Mouse (Mus musculus) heart, embryonic 12.5 days (tissue): ENCODE measurements around the gene Adarb2. TPM values are rescaled to one million over a fixed set of nuclear protein-coding genes. Genes with fewer than 3 reads are reported as not detected.

Experiments used
- ATAC-seq: fragments of 200-750 bp; cut with Nextera tagmentation; 2 replicates; pipeline ENCODE4 v1.8.0; 2017; ENCODE audit warnings: moderate TSS enrichment, moderate library complexity; ENCODE audit not compliant: insufficient number of reproducible peaks, low FRiP score
- H3K27ac ChIP-seq: fragments of 300-500 bp; sonication (generic); 2 replicates; pipeline ENCODE4 v1.5.1; 2016; ENCODE audit warnings: mild to moderate bottlenecking, moderate library complexity; ENCODE audit not compliant: poor library complexity, severe bottlenecking
- H3K27me3 ChIP-seq: fragments of 300-500 bp; sonication (generic); replicated peaks from 2 replicates; pipeline ENCODE4 v1.6.1; 2016; ENCODE audit warnings: mild to moderate bottlenecking, moderate library complexity
- H3K36me3 ChIP-seq: fragments of 300-500 bp; sonication (generic); 2 replicates; pipeline ENCODE4 v1.6.1; 2016; ENCODE audit warnings: mild to moderate bottlenecking, moderate library complexity
- H3K4me1 ChIP-seq: fragments of 300-500 bp; sonication (generic); replicated peaks from 2 replicates; pipeline ENCODE4 v1.6.1; 2016; ENCODE audit warnings: mild to moderate bottlenecking
- H3K4me2 ChIP-seq: fragments of 300-500 bp; sonication (generic); 2 replicates; pipeline ENCODE4 v1.6.1; 2016; ENCODE audit warnings: mild to moderate bottlenecking, moderate library complexity
- H3K4me3 ChIP-seq: fragments of 300-500 bp; sonication (generic); 2 replicates; pipeline ENCODE4 v1.5.1; 2016; ENCODE audit warnings: mild to moderate bottlenecking
- H3K9ac ChIP-seq: fragments of 300-500 bp; sonication (generic); 2 replicates; pipeline ENCODE4 v1.6.1; 2016; ENCODE audit warnings: mild to moderate bottlenecking, moderate library complexity
- H3K9me3 ChIP-seq: fragments of 300-500 bp; sonication (generic); replicated peaks from 2 replicates; pipeline ENCODE4 v1.6.1; 2016; ENCODE audit warnings: mild to moderate bottlenecking, moderate library complexity
- WGBS: fragments of 180-500 bp; shearing (Covaris S2); methylation state at CpG from one replicate; pipeline ENCODE4 v1.1.7; 2016; 5-methylcytosine and 5-hydroxymethylcytosine counted together
- polyA plus RNA-seq: library from polyadenylated mRNA; unstranded; fragments of >200 nt; fragmentation: Nextera tagmentation; extraction: Ambion mirVana; gene quantifications from 2 replicates; pipeline ENCODE4 v1.2.1, GENCODE M21; 2016

Adarb2 gene
- polyA plus RNA-seq, 1 experiment from 2014 or later, result 0.17 TPM

DNA sequence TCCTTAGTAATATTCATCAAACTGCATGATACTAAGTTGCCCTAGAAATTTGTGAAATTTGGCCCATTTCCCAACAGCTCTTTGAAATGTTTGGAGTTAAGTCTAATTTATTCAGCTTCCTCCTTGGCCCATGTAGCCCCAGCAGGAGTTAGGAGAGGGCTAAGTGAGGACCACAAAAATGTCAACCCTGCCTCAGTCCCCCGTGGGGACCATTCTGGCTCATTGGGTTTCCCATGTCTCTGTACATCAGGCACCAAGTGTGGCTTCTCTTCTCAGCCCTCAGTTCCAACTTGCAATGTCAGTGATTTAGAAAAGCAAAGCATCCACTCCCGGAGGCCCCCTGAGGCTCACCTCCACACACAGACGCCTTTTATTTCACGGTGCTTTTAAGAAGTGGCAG lies 502.6 kb downstream of the Adarb2 start:
- Histone ChIP-seq H3K9me3 (no peaks in the 10 kb centered on the region), H3K9ac (no peak overlapping the region), H3K36me3 (no peaks in the 10 kb centered on the region), H3K4me1 (no peaks in the 10 kb centered on the region), H3K27ac (no peak overlapping the region), H3K4me3 (no peak overlapping the region), H3K4me2 (no peak overlapping the region), H3K27me3 (no peaks in the 10 kb centered on the region)
- 60% methylated on average over 4 of the region's 4 CpGs for WGBS
- ATAC-seq, result no peak

DNA sequence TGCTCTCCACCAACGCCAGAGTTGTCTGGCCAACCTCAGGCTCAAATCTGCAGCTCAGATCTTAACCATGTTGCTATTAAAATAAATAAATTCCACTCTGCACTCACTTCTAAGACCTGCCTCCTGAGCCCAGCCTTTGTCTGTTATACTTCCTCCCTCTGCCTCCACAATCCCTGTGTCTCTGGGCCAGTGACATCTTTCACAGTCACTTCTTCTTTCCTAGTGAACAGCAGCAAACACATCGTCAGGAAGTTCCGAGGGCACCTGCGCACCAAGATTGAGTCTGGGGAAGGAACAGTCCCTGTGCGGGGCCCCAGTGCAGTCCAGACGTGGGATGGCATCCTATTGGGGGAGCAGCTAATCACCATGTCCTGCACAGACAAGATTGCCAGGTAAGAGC lies 510.7 kb downstream of the Adarb2 start:
- 64% methylated on average over 6 of the region's 6 CpGs for WGBS
- Histone ChIP-seq H3K4me2 (no peak overlapping the region), H3K9me3 (no peaks in the 10 kb centered on the region), H3K36me3 (no peaks in the 10 kb centered on the region), H3K27ac (no peak overlapping the region), H3K9ac (no peak overlapping the region), H3K27me3 (no peaks in the 10 kb centered on the region), H3K4me1 (no peaks in the 10 kb centered on the region), H3K4me3 (no peak overlapping the region)
- ATAC-seq, result no peak

DNA sequence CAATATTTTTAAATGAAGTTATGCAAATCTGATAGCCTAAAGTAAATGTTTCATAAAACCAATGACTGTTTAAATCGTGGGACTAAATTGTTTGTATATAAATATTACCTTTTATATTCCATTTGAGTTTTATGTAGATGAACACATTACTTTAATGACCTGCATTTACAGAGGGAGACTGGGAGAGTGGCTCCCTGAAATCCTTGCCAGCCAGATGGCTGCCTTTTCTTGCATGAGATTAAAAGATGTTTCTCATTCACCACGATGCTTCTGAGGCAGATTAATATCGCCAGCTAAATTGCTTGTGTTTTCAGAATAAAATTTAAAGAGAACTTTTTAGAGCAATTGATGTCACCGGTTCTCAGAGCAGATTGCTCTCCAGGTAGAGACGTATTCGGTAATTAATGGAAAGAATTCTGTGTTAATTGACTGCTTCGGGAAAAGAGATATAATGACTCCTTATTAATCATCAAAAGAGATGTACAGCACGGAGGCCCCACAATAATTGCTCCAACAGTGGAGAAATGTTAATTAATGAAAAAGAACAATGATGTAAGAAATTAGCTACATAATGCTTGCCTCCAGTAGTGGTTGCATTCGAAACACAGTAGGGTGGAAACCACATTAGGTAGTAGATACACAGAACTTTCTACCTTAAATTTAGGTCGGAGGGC lies 527.4 kb downstream of the Adarb2 start:
- Histone ChIP-seq H3K4me2 (no peak overlapping the region), H3K4me3 (no peak overlapping the region), H3K9me3 (no peaks in the 10 kb centered on the region), H3K36me3 (no peaks in the 10 kb centered on the region), H3K27me3 (0 out of 2 replicates have a peak, but pooled peaks cover 5% of the 10 kb centered on the region), H3K9ac (no peak overlapping the region), H3K27ac (no peak overlapping the region), H3K4me1 (no peaks in the 10 kb centered on the region)
- WGBS, result 75% methylated on average over 10 of the region's 10 CpGs
- ATAC-seq, result no peak

- no peak overlapping the region for H3K4me3 ChIP-seq
- H3K36me3 ChIP-seq, result no peaks in the 10 kb centered on the region
- H3K27me3 ChIP-seq, result no peaks in the 10 kb centered on the region; the same call in 1 of the 2 replicates
- H3K4me2 ChIP-seq, result no peak overlapping the region
- H3K27ac ChIP-seq, result no peak overlapping the region
- 66% methylated on average over 5 of the region's 5 CpGs for WGBS
- no peak overlapping the region for H3K9ac ChIP-seq
- no peaks in the 10 kb centered on the region for H3K9me3 ChIP-seq
- H3K4me1 ChIP-seq, result no peaks in the 10 kb centered on the region
- ATAC-seq, result no peak
These were observed 534.6 kb downstream of the Adarb2 start for GRCm38 (mm10) chr13:8737139-8737865.

- Histone ChIP-seq H3K36me3 (no peaks in the 10 kb centered on the region), H3K4me2 (no peak overlapping the region), H3K4me1 (no peaks in the 10 kb centered on the region), H3K4me3 (no peak overlapping the region), H3K27me3 (no peaks in the 10 kb centered on the region; the same call in 1 of the 2 replicates), H3K9ac (no peak overlapping the region), H3K9me3 (no peaks in the 10 kb centered on the region), H3K27ac (no peak overlapping the region)
- WGBS, result 91% methylated on average over 5 of the region's 5 CpGs
- ATAC-seq, result no peak
These were observed 540.1 kb downstream of the Adarb2 start for GRCm38 (mm10) chr13:8742792-8743191.

DNA sequence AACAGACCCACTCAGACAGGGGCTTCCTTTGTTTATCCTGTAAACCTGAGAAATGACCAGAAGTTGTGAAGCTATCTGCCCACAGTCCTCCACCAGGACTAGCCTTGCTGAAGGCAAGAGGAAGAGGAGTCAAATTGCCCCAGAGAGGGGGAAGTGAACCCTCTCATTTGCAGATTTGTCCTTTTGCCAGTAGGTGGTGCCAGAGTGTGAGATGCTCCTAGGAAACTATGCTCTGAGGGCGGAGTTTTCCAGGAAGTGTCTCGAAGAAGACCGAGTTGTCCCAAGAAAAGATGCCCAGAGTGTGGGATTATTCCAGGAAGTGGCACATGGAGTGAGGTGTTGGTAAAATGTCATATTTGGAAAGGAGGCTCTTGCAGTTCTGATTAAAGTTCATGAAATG lies 541.9 kb downstream of the Adarb2 start:
- Histone ChIP-seq H3K27ac (no peak overlapping the region), H3K9ac (no peak overlapping the region), H3K27me3 (peaks cover 3% of the 10 kb centered on the region; the same call in 1 of the 2 replicates), H3K4me3 (no peak overlapping the region), H3K4me1 (no peaks in the 10 kb centered on the region), H3K36me3 (no peaks in the 10 kb centered on the region), H3K4me2 (no peak overlapping the region), H3K9me3 (no peaks in the 10 kb centered on the region)
- WGBS, result 45% methylated on average over 3 of the region's 3 CpGs
- ATAC-seq, result no peak

DNA sequence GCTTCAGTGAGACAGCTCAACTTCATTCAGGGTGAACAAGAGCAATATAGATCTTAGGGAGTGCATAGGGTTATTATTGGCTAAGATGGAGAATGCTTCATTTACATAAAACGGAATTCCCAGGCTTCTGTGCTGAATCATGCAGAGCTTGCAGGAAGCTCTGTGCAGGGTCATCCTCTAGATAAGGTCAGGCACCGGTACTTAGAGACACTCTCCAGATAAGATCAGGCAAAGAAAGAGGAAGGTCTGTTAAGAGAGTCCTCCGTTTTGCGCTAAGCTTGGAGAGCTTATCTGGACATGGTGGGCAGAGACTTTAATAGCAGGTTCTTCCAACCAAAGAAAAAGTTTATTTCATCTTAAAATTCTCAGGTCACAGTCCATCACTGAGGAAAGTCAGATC lies 542.9 kb downstream of the Adarb2 start:
- Histone ChIP-seq H3K4me1 (no peaks in the 10 kb centered on the region), H3K27me3 (peaks cover 3% of the 10 kb centered on the region; the same call in 1 of the 2 replicates), H3K9ac (no peak overlapping the region), H3K27ac (no peak overlapping the region), H3K36me3 (no peaks in the 10 kb centered on the region), H3K4me2 (no peak overlapping the region), H3K4me3 (no peak overlapping the region), H3K9me3 (no peaks in the 10 kb centered on the region)
- WGBS, result 16% methylated on average over 4 of the region's 4 CpGs
- no peak for ATAC-seq

DNA sequence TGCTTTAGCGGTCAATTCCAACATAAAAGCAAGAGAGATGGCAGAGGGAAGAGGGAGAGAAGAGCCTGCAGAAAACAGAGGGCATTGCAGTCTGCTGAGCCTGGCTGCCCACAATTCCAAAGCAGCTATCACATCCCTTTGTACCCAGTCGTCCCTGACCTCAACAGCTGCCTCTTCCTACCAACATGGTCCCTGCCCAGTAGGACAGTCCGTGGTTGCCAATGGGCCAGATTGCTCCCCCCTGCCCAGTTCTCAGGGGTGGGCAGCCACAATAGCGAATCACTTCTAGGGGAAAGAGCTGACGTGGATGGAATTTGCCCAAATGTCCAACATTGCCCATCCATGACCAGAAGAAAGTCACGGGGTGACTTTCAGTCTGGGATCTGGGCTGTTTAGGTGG lies 546.8 kb downstream of the Adarb2 start:
- Histone ChIP-seq H3K4me3 (no peak overlapping the region), H3K36me3 (no peaks in the 10 kb centered on the region), H3K4me1 (no peaks in the 10 kb centered on the region), H3K4me2 (no peak overlapping the region), H3K27me3 (peaks cover 5% of the 10 kb centered on the region; the same call in 1 of the 2 replicates), H3K9me3 (0 out of 2 replicates have a peak, but pooled peaks cover 7% of the 10 kb centered on the region), H3K27ac (no peak overlapping the region), H3K9ac (no peak overlapping the region)
- WGBS, result 70% methylated on average over 6 of the region's 6 CpGs
- no peak for ATAC-seq

DNA sequence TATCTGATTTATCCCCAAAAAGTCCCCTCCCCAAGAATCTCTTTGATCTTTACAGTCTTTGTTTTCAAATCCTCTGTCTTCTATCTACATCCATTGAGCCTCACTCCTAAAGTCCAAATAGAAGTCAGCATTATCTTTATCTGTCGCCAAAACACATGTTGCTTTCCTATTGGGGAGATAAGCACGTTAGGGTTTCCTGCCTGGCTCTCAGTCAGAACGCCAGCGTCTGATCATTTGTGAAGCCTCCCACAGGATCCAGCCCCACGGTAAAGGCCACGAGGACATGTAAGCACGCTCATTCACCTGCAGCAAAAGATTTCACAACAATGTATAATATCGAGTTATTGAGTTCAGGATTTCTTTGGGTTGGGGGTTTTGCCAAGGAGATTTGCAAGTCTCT lies 558.3 kb downstream of the Adarb2 start:
- 19% methylated on average over 8 of the region's 8 CpGs for WGBS
- peaks cover 28% of the 10 kb centered on the region for H3K27me3 ChIP-seq
- H3K4me1 ChIP-seq, result no peaks in the 10 kb centered on the region
- H3K9ac ChIP-seq, result no peak overlapping the region
- H3K4me2 ChIP-seq, result no peak overlapping the region
- no peaks in the 10 kb centered on the region for H3K36me3 ChIP-seq
- H3K27ac ChIP-seq, result no peak overlapping the region
- ATAC-seq, result no peak
- no peak overlapping the region for H3K4me3 ChIP-seq
- H3K9me3 ChIP-seq, result no peaks in the 10 kb centered on the region

DNA sequence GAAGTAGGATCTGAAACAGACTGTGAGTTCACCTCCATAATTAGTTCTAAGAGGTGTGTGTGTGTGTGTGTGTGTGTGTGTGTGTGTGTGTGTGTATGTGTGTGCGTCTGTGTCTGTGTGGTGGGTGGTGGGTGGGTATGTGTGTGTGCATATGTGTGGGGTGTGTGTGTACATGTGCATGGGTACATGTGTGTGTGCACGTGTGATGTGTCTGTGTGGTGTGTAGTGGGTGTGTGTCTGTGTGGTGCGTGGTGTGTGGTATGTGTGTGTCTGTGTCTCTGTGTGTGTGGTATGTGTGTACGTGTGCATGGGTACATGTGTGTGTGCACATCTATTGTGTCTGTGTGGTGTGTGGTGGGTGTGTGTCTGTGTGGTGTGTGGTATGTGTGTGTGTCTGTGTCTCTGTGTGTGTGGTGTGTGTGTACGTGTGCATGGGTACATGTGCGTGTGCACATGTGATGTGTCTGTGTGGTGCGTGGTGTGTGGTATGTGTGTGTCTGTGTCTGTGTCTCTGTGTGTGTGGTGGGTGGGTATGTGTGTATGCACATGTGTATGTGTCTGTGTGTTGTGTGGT lies 567.1 kb downstream of the Adarb2 start:
- no peak overlapping the region for H3K27ac ChIP-seq
- WGBS, result 95% methylated on average over 7 of the region's 7 CpGs
- H3K9ac ChIP-seq, result no peak overlapping the region
- H3K4me1 ChIP-seq, result no peaks in the 10 kb centered on the region
- no peak for ATAC-seq
- H3K9me3 ChIP-seq, result peaks cover 5% of the 10 kb centered on the region; the same call in 1 of the 2 replicates
- H3K4me3 ChIP-seq, result no peak overlapping the region
- no peak overlapping the region for H3K4me2 ChIP-seq
- H3K36me3 ChIP-seq, result no peaks in the 10 kb centered on the region
- no peaks in the 10 kb centered on the region for H3K27me3 ChIP-seq

DNA sequence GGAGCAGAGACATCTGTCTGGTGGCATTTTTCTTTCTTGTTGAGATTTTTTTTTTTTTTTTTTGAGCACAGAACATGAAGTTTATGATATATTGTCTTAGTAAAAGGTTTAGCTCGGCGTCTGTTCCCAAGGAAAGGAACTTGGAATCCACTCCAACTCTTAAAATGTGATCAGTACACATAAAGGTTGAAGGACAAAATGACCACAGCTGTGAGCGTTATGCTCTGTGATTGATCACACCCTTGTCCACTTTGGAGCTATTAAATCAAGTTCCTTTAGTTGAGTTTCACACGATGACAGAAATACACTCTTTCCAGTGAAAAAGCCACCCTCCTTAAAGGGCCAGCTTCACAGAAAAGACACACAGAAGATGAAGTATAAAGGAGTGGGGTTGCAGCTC lies 568.0 kb downstream of the Adarb2 start:
- Histone ChIP-seq H3K4me2 (no peak overlapping the region), H3K4me3 (no peak overlapping the region), H3K9me3 (peaks cover 5% of the 10 kb centered on the region; the same call in 1 of the 2 replicates), H3K27me3 (no peaks in the 10 kb centered on the region), H3K9ac (no peak overlapping the region), H3K4me1 (no peaks in the 10 kb centered on the region), H3K27ac (no peak overlapping the region), H3K36me3 (no peaks in the 10 kb centered on the region)
- no peak for ATAC-seq
- WGBS, result 69% methylated on average over 4 of the region's 4 CpGs
